Mouse (Mus musculus): ENCODE results near the gene Lpin3. TPM values are rescaled to one million over a fixed set of nuclear protein-coding genes. Genes with fewer than 3 reads are reported as not detected.

The Lpin3 gene
- polyA plus RNA-seq, 1 experiment, result 3.1 TPM

- Histone ChIP-seq H3K4me3 (ENCODE audit: insufficient read depth, low read length) (no peak overlapping the region), H3K4me1 (ENCODE audit: control insufficient read depth, insufficient read depth, low read length) (no peaks in the 10 kb centered on the region), H3K27ac (ENCODE audit: insufficient read depth, low read length) (no peak overlapping the region)
- TF ChIP-seq POLR2A (IDR thresholded peaks at IDR 0.05; ENCODE audit: low read depth, low read length), result no peak
- TF ChIP-seq CTCF (IDR thresholded peaks at IDR 0.05; ENCODE audit: borderline replicate concordance, insufficient read depth, low read length), result no peak
Observed at GRCm38 (mm10) chr2:160918930-160919215, 38.4 kb downstream of the Lpin3 start.

- H3K4me3 ChIP-seq (ENCODE audit: insufficient read depth, low read length), result no peak overlapping the region
- no peaks in the 10 kb centered on the region for H3K4me1 ChIP-seq (ENCODE audit: control insufficient read depth, insufficient read depth, low read length)
- TF ChIP-seq CTCF (IDR thresholded peaks at IDR 0.05; ENCODE audit: borderline replicate concordance, insufficient read depth, low read length), result no peak
- no peak for TF ChIP-seq POLR2A (IDR thresholded peaks at IDR 0.05; ENCODE audit: low read depth, low read length)
- no peak overlapping the region for H3K27ac ChIP-seq (ENCODE audit: insufficient read depth, low read length)
Observed at GRCm38 (mm10) chr2:160921285-160921684, 40.8 kb downstream of the Lpin3 start.

GRCm38 (mm10) chr2:160925203-160925602 lies 44.7 kb downstream of the Lpin3 start:
- no peak overlapping the region for H3K4me3 ChIP-seq (ENCODE audit: insufficient read depth, low read length)
- H3K4me1 ChIP-seq (ENCODE audit: control insufficient read depth, insufficient read depth, low read length), result no peaks in the 10 kb centered on the region
- no peak overlapping the region for H3K27ac ChIP-seq (ENCODE audit: insufficient read depth, low read length)
- TF ChIP-seq POLR2A (IDR thresholded peaks at IDR 0.05; ENCODE audit: low read depth, low read length), result no peak
- TF ChIP-seq CTCF (IDR thresholded peaks at IDR 0.05; ENCODE audit: borderline replicate concordance, insufficient read depth, low read length), result no peak

GRCm38 (mm10) chr2:160931378-160931777 lies 50.9 kb downstream of the Lpin3 start:
- H3K4me1 ChIP-seq (ENCODE audit: control insufficient read depth, insufficient read depth, low read length), result no peaks in the 10 kb centered on the region
- no peak overlapping the region for H3K4me3 ChIP-seq (ENCODE audit: insufficient read depth, low read length)
- H3K27ac ChIP-seq (ENCODE audit: insufficient read depth, low read length), result no peak overlapping the region
- TF ChIP-seq POLR2A (IDR thresholded peaks at IDR 0.05; ENCODE audit: low read depth, low read length) (no peak), CTCF (IDR thresholded peaks at IDR 0.05; ENCODE audit: borderline replicate concordance, insufficient read depth, low read length) (no peak)

GRCm38 (mm10) chr2:160932325-160932724 lies 51.9 kb downstream of the Lpin3 start:
- TF ChIP-seq POLR2A (IDR thresholded peaks at IDR 0.05; ENCODE audit: low read depth, low read length) (no peak), CTCF (IDR thresholded peaks at IDR 0.05; ENCODE audit: borderline replicate concordance, insufficient read depth, low read length) (no peak)
- Histone ChIP-seq H3K4me3 (ENCODE audit: insufficient read depth, low read length) (no peak overlapping the region), H3K4me1 (ENCODE audit: control insufficient read depth, insufficient read depth, low read length) (no peaks in the 10 kb centered on the region), H3K27ac (ENCODE audit: insufficient read depth, low read length) (no peak overlapping the region)

- H3K27ac ChIP-seq (ENCODE audit: insufficient read depth, low read length), result no peak overlapping the region
- H3K4me1 ChIP-seq (ENCODE audit: control insufficient read depth, insufficient read depth, low read length), result no peaks in the 10 kb centered on the region
- TF ChIP-seq CTCF (IDR thresholded peaks at IDR 0.05; ENCODE audit: borderline replicate concordance, insufficient read depth, low read length) (no peak), POLR2A (IDR thresholded peaks at IDR 0.05; ENCODE audit: low read depth, low read length) (no peak)
- H3K4me3 ChIP-seq (ENCODE audit: insufficient read depth, low read length), result no peak overlapping the region
Observed at GRCm38 (mm10) chr2:160932981-160933380, 52.5 kb downstream of the Lpin3 start.

GRCm38 (mm10) chr2:160933890-160934289 lies 53.4 kb downstream of the Lpin3 start:
- Histone ChIP-seq H3K4me1 (ENCODE audit: control insufficient read depth, insufficient read depth, low read length) (no peaks in the 10 kb centered on the region), H3K4me3 (ENCODE audit: insufficient read depth, low read length) (no peak overlapping the region), H3K27ac (ENCODE audit: insufficient read depth, low read length) (no peak overlapping the region)
- TF ChIP-seq CTCF (IDR thresholded peaks at IDR 0.05; ENCODE audit: borderline replicate concordance, insufficient read depth, low read length) (no peak), POLR2A (IDR thresholded peaks at IDR 0.05; ENCODE audit: low read depth, low read length) (no peak)

GRCm38 (mm10) chr2:160934451-160934850 lies 54.0 kb downstream of the Lpin3 start:
- H3K4me1 ChIP-seq (ENCODE audit: control insufficient read depth, insufficient read depth, low read length), result no peaks in the 10 kb centered on the region
- H3K4me3 ChIP-seq (ENCODE audit: insufficient read depth, low read length), result no peak overlapping the region
- H3K27ac ChIP-seq (ENCODE audit: insufficient read depth, low read length), result no peak overlapping the region
- TF ChIP-seq CTCF (IDR thresholded peaks at IDR 0.05; ENCODE audit: borderline replicate concordance, insufficient read depth, low read length), result no peak
- TF ChIP-seq POLR2A (IDR thresholded peaks at IDR 0.05; ENCODE audit: low read depth, low read length), result no peak

GRCm38 (mm10) chr2:160940930-160941709 lies 60.6 kb downstream of the Lpin3 start:
- H3K4me3 ChIP-seq (ENCODE audit: insufficient read depth, low read length), result no peak overlapping the region
- H3K4me1 ChIP-seq (ENCODE audit: control insufficient read depth, insufficient read depth, low read length), result no peaks in the 10 kb centered on the region
- no peak for TF ChIP-seq CTCF (IDR thresholded peaks at IDR 0.05; ENCODE audit: borderline replicate concordance, insufficient read depth, low read length)
- TF ChIP-seq POLR2A (IDR thresholded peaks at IDR 0.05; ENCODE audit: low read depth, low read length), result no peak
- no peak overlapping the region for H3K27ac ChIP-seq (ENCODE audit: insufficient read depth, low read length)

GRCm38 (mm10) chr2:160942443-160942842 lies 62.0 kb downstream of the Lpin3 start:
- no peak overlapping the region for H3K4me3 ChIP-seq (ENCODE audit: insufficient read depth, low read length)
- no peak for TF ChIP-seq POLR2A (IDR thresholded peaks at IDR 0.05; ENCODE audit: low read depth, low read length)
- no peak for TF ChIP-seq CTCF (IDR thresholded peaks at IDR 0.05; ENCODE audit: borderline replicate concordance, insufficient read depth, low read length)
- H3K27ac ChIP-seq (ENCODE audit: insufficient read depth, low read length), result no peak overlapping the region
- no peaks in the 10 kb centered on the region for H3K4me1 ChIP-seq (ENCODE audit: control insufficient read depth, insufficient read depth, low read length)

Data from embryonic fibroblast, embryonic 13.5 days (primary cell).